Mouse (Mus musculus): ENCODE measurements around the gene Lpcat1.

GRCm38 (mm10) chr13:73473746-73474145 is 6.7 kb downstream of the Lpcat1 start:
- TF ChIP-seq CTCF (IDR thresholded peaks at IDR 0.05; ENCODE audit: low read depth) (no peak), EP300 (IDR thresholded peaks at IDR 0.05; ENCODE audit: low read depth) (no peak)
